In genomic region chr8:84913960-84914359, GRCm38 (mm10) we compare ENCODE assay signal across 9 mouse cellular contexts. TPM values are rescaled to one million over a fixed set of nuclear protein-coding genes. Genes with fewer than 3 reads are reported as not detected.
DNase-seq lines count a peak whose midpoint lies in the region; ATAC-seq and TF ChIP-seq lines count a peak whose summit lies in the region.
"Had no signal": no experiment of that assay in that cellular context is flagged by ENCODE, and none has a peak within 500 bp of the region (broad histone marks: within the 10 kb centered on the region; RNA-seq: fewer than 3 reads in every experiment).

No protein-coding gene starts in this region.

- intact Hi-C loops in heart, postnatal 25 days (cut with DNase I) = loop anchor here (5.0 kb wide), 1 partner anchor 78 kb away; the partner anchor contains the start of gene Hook2

- ATAC-seq in liver, embryonic 11.5 days (replicated peaks; ENCODE audit: low FRiP score) = no peak

- no peaks in the 10 kb centered on the region for H3K36me3 ChIP-seq in heart, embryonic 10.5 days
- H3K36me3 ChIP-seq in E14TG2a.4 (ENCODE audit: insufficient read depth, low read length) = peaks cover 66% of the 10 kb centered on the region
- no peaks in the 10 kb centered on the region for H3K36me3 ChIP-seq in liver, embryonic 11.5 days (ENCODE audit: control insufficient read depth, insufficient read depth, low read length)

- H3K4me2 ChIP-seq in liver, embryonic 11.5 days = peak overlapping the region; percentile 99

- H3K4me3 ChIP-seq in heart, embryonic 10.5 days = peak overlapping the region; percentile 64; the same call in 1 of the 2 replicates
- H3K4me3 ChIP-seq in E14TG2a.4 (replicated peaks; ENCODE audit: low read length) = peak overlapping the region; percentile 85
- peak overlapping the region; percentile 60 for H3K4me3 ChIP-seq in liver, embryonic 11.5 days (ENCODE audit: low read depth, low read length)

- H3K9ac ChIP-seq in liver, embryonic 11.5 days (ENCODE audit: low read depth, low read length) = peak overlapping the region; percentile 64
- H3K9ac ChIP-seq: neural tube, embryonic 13.5 days had no signal

- peak; percentile 76 for DNase-seq in heart, embryonic 10.5 days (ENCODE audit: low spot score)
- DNase-seq in heart, postnatal 25 days (ENCODE audit: low spot score) = no peak
- peak; percentile 64 for DNase-seq in embryo, embryonic 10.5 days (ENCODE audit: low spot score)
- DNase-seq in liver, embryonic 11.5 days (ENCODE audit: low spot score) = no peak
- DNase-seq in spleen, postnatal 10 days (ENCODE audit: low spot score in 2 of 2) = peak; percentile 49 to 80
- no peak for DNase-seq in urinary bladder, postnatal 10 days (ENCODE audit: low spot score)
- DNase-seq in heart, adult 11 months = no peak

- peaks cover 99% of the 10 kb centered on the region for H3K27me3 ChIP-seq in heart, embryonic 10.5 days (ENCODE audit: insufficient read depth, poor library complexity, severe bottlenecking)
- peaks cover 23% of the 10 kb centered on the region for H3K27me3 ChIP-seq in E14TG2a.4 (ENCODE audit: insufficient read depth, low read length)
- peaks cover 53% of the 10 kb centered on the region for H3K27me3 ChIP-seq in liver, embryonic 11.5 days (replicated peaks; ENCODE audit: control insufficient read depth, insufficient read depth, low read length)

- WGBS in heart, embryonic 10.5 days = 33% methylated on average over 4 of the region's 4 CpGs
- WGBS in liver, embryonic 11.5 days = 26% methylated on average over 4 of the region's 4 CpGs

- H3K4me1 ChIP-seq in heart, embryonic 10.5 days = peaks cover 19% of the 10 kb centered on the region
- H3K4me1 ChIP-seq in E14TG2a.4 (replicated peaks; ENCODE audit: low read depth, low read length) = peaks cover 83% of the 10 kb centered on the region
- peaks cover 20% of the 10 kb centered on the region for H3K4me1 ChIP-seq in liver, embryonic 11.5 days (replicated peaks; ENCODE audit: control insufficient read depth, insufficient read depth, low read length)

- peak; percentile 93 for TF ChIP-seq CTCF in E14TG2a.4 (conservative IDR thresholded peaks at IDR 0.05; ENCODE audit: low read length)

- H3K27ac ChIP-seq in heart, embryonic 10.5 days = no peak overlapping the region; the same call in 1 of the 2 replicates
- H3K27ac ChIP-seq in liver, embryonic 11.5 days (ENCODE audit: low read depth, low read length) = no peak overlapping the region
- H3K27ac ChIP-seq: neural tube, embryonic 13.5 days had no signal

- no peaks in the 10 kb centered on the region for H3K9me3 ChIP-seq in heart, embryonic 10.5 days
- no peaks in the 10 kb centered on the region for H3K9me3 ChIP-seq in E14TG2a.4 (ENCODE audit: low read length)
- no peaks in the 10 kb centered on the region for H3K9me3 ChIP-seq in liver, embryonic 11.5 days (ENCODE audit: control insufficient read depth, low read length)
- H3K9me3 ChIP-seq: neural tube, embryonic 13.5 days had no signal

RNA-seq across cellular contexts. Expression of gene Dnase2a, which starts 5.6 kb away (rescaled TPM):
- polyA plus RNA-seq in heart, embryonic 10.5 days (2016; fragmentation: Nextera tagmentation; extraction: Ambion mirVana) = 3.2 and 3.8 TPM in 2 replicates
- total RNA-seq in heart, postnatal 25 days (2021) = 1 to 10 TPM; 7.7 to 7.9 TPM
- 11.5 and 12.7 TPM in 2 replicates for polyA plus RNA-seq in liver, embryonic 11.5 days (2014; fragmentation: Nextera tagmentation; extraction: Ambion mirVana)

RNA-seq across cellular contexts. Expression of gene Klf1, which starts 12.2 kb away (rescaled TPM):
- polyA plus RNA-seq in heart, embryonic 10.5 days (2016; fragmentation: Nextera tagmentation; extraction: Ambion mirVana) = 54.2 and 54.3 TPM in 2 replicates
- total RNA-seq in heart, postnatal 25 days (2021) = not detected
- polyA plus RNA-seq in liver, embryonic 11.5 days (2014; fragmentation: Nextera tagmentation; extraction: Ambion mirVana) = 458 and 504 TPM in 2 replicates

RNA-seq across cellular contexts. Expression of gene Gcdh, which starts 20.2 kb away (rescaled TPM):
- 43.8 and 45.3 TPM in 2 replicates for polyA plus RNA-seq in heart, embryonic 10.5 days (2016; fragmentation: Nextera tagmentation; extraction: Ambion mirVana)
- 10 to 100 TPM; 63.1 to 68.2 TPM for total RNA-seq in heart, postnatal 25 days (2021)
- 53.5 and 56.7 TPM in 2 replicates for polyA plus RNA-seq in liver, embryonic 11.5 days (2014; fragmentation: Nextera tagmentation; extraction: Ambion mirVana)

RNA-seq across cellular contexts. Expression of gene Mast1, which starts 23.2 kb away (rescaled TPM):
- 0.09 and 0.16 TPM in 2 replicates for polyA plus RNA-seq in heart, embryonic 10.5 days (2016; fragmentation: Nextera tagmentation; extraction: Ambion mirVana)
- total RNA-seq in heart, postnatal 25 days (2021) = under 1 TPM; 0.08 to 0.14 TPM
- polyA plus RNA-seq in liver, embryonic 11.5 days (2014; fragmentation: Nextera tagmentation; extraction: Ambion mirVana) = 0.14 and 0.29 TPM in 2 replicates

RNA-seq across cellular contexts. Expression of gene Rtbdn, which starts 32.8 kb away (rescaled TPM):
- 0.21 and 0.34 TPM in 2 replicates for polyA plus RNA-seq in heart, embryonic 10.5 days (2016; fragmentation: Nextera tagmentation; extraction: Ambion mirVana)
- not detected for total RNA-seq in heart, postnatal 25 days (2021)
- 0.22 and 0.49 TPM in 2 replicates for polyA plus RNA-seq in liver, embryonic 11.5 days (2014; fragmentation: Nextera tagmentation; extraction: Ambion mirVana)

Comparison
In these comparisons a context has a peak if more than half of its experiments do, and no peak if none do; other contexts are left out.
1. DNase-seq: peak in heart, embryonic 10.5 days (single experiment), embryo, embryonic 10.5 days (single experiment) and spleen, postnatal 10 days (2 of 2); none in heart, postnatal 25 days (single experiment), liver, embryonic 11.5 days (single experiment), urinary bladder, postnatal 10 days (single experiment) and heart, adult 11 months (single experiment).
2. Peak in every context shown above with its lines, with median percentiles within 50 percentile points of each other: H3K4me3 ChIP-seq.